Mouse (Mus musculus): ENCODE data around the gene Wwox. TPM values are rescaled to one million over a fixed set of nuclear protein-coding genes. Genes with fewer than 3 reads are reported as not detected.
A peak's percentile ranks its signal among the peaks of the same experiment; 100 is the strongest.

Wwox gene
- polyA plus RNA-seq, 1 experiment from 2014 or later: 12.1 TPM

GRCm38 (mm10) chr8:114707538-114708138, 268.2 kb downstream of the Wwox start:
- Histone ChIP-seq H3K9me3 (no peaks in the 10 kb centered on the region), H3K4me1 (peaks cover 13% of the 10 kb centered on the region), H3K36me3 (replicated peaks) (peaks cover 3% of the 10 kb centered on the region), H3K27me3 (ENCODE audit: poor library complexity, severe bottlenecking) (no peaks in the 10 kb centered on the region), H3K4me3 (no peak overlapping the region), H3K27ac (0 out of 2 replicates have a peak overlapping the region, but pooled peaks have one; percentile 20)
- 80% methylated on average over 15 of the region's 15 CpGs for WGBS
- DNase-seq (ENCODE audit: extremely low spot score, low spot score): no peak

GRCm38 (mm10) chr8:114715318-114716070, 276.0 kb downstream of the Wwox start:
- H3K4me3 ChIP-seq: no peak overlapping the region
- H3K36me3 ChIP-seq (replicated peaks): peaks cover 3% of the 10 kb centered on the region
- H3K4me1 ChIP-seq: 0 out of 2 replicates have a peak, but pooled peaks cover 4% of the 10 kb centered on the region
- 67% methylated on average over 13 of the region's 13 CpGs for WGBS
- H3K27ac ChIP-seq: no peak overlapping the region
- no peaks in the 10 kb centered on the region for H3K27me3 ChIP-seq (ENCODE audit: poor library complexity, severe bottlenecking)
- DNase-seq (ENCODE audit: extremely low spot score, low spot score): no peak
- H3K9me3 ChIP-seq: no peaks in the 10 kb centered on the region

GRCm38 (mm10) chr8:114716546-114717255, 277.2 kb downstream of the Wwox start:
- no peak for DNase-seq (ENCODE audit: extremely low spot score, low spot score)
- H3K9me3 ChIP-seq: no peaks in the 10 kb centered on the region
- peaks cover 3% of the 10 kb centered on the region for H3K36me3 ChIP-seq (replicated peaks)
- WGBS: 83% methylated on average over 14 of the region's 14 CpGs
- no peak overlapping the region for H3K4me3 ChIP-seq
- no peak overlapping the region for H3K27ac ChIP-seq
- 0 out of 2 replicates have a peak, but pooled peaks cover 2% of the 10 kb centered on the region for H3K4me1 ChIP-seq
- no peaks in the 10 kb centered on the region for H3K27me3 ChIP-seq (ENCODE audit: poor library complexity, severe bottlenecking)

GRCm38 (mm10) chr8:114718821-114719220, 279.4 kb downstream of the Wwox start:
- Histone ChIP-seq H3K36me3 (replicated peaks) (no peaks in the 10 kb centered on the region), H3K27me3 (ENCODE audit: poor library complexity, severe bottlenecking) (no peaks in the 10 kb centered on the region), H3K9me3 (no peaks in the 10 kb centered on the region), H3K4me1 (peaks cover 12% of the 10 kb centered on the region; the same call in 1 of the 2 replicates), H3K27ac (no peak overlapping the region), H3K4me3 (no peak overlapping the region)
- DNase-seq (ENCODE audit: extremely low spot score, low spot score): no peak
- 88% methylated on average over 4 of the region's 4 CpGs for WGBS

- 71% methylated on average over 5 of the region's 5 CpGs for WGBS
- H3K9me3 ChIP-seq: no peaks in the 10 kb centered on the region
- H3K27me3 ChIP-seq (ENCODE audit: poor library complexity, severe bottlenecking): no peaks in the 10 kb centered on the region
- DNase-seq (ENCODE audit: extremely low spot score, low spot score): no peak
- H3K4me3 ChIP-seq: no peak overlapping the region
- H3K36me3 ChIP-seq (replicated peaks): no peaks in the 10 kb centered on the region
- no peak overlapping the region for H3K27ac ChIP-seq
- H3K4me1 ChIP-seq: peaks cover 10% of the 10 kb centered on the region; the same call in 1 of the 2 replicates
These were observed 283.2 kb downstream of the Wwox start for GRCm38 (mm10) chr8:114722611-114723010.

- 39% methylated on average over 17 of the region's 17 CpGs for WGBS
- Histone ChIP-seq H3K4me1 (peaks cover 25% of the 10 kb centered on the region), H3K9me3 (no peaks in the 10 kb centered on the region), H3K27ac (no peak overlapping the region), H3K36me3 (replicated peaks) (no peaks in the 10 kb centered on the region), H3K27me3 (ENCODE audit: poor library complexity, severe bottlenecking) (peaks cover 17% of the 10 kb centered on the region), H3K4me3 (peak overlapping the region; percentile 26; the same call in 1 of the 2 replicates)
- no peak for DNase-seq (ENCODE audit: extremely low spot score, low spot score)
These were observed 292.0 kb downstream of the Wwox start for GRCm38 (mm10) chr8:114731260-114732140.

- Histone ChIP-seq H3K9me3 (peaks cover 11% of the 10 kb centered on the region), H3K27me3 (ENCODE audit: poor library complexity, severe bottlenecking) (no peaks in the 10 kb centered on the region), H3K4me1 (peaks cover 30% of the 10 kb centered on the region), H3K27ac (no peak overlapping the region), H3K4me3 (no peak overlapping the region), H3K36me3 (replicated peaks) (peaks cover 7% of the 10 kb centered on the region; the same call in 1 of the 2 replicates)
- 74% methylated on average over 12 of the region's 12 CpGs for WGBS
- DNase-seq (ENCODE audit: extremely low spot score, low spot score): no peak
These were observed 303.9 kb downstream of the Wwox start for GRCm38 (mm10) chr8:114743185-114743915.

- 58% methylated on average over 2 of the region's 2 CpGs for WGBS
- Histone ChIP-seq H3K27me3 (ENCODE audit: poor library complexity, severe bottlenecking) (no peaks in the 10 kb centered on the region), H3K4me3 (no peak overlapping the region), H3K9me3 (no peaks in the 10 kb centered on the region), H3K27ac (no peak overlapping the region), H3K4me1 (peaks cover 38% of the 10 kb centered on the region), H3K36me3 (replicated peaks) (no peaks in the 10 kb centered on the region)
- DNase-seq (ENCODE audit: extremely low spot score, low spot score): no peak
These were observed 306.9 kb downstream of the Wwox start for GRCm38 (mm10) chr8:114746373-114746772.

GRCm38 (mm10) chr8:114751376-114752135, 312.1 kb downstream of the Wwox start:
- no peak overlapping the region for H3K4me3 ChIP-seq
- no peaks in the 10 kb centered on the region for H3K36me3 ChIP-seq (replicated peaks)
- no peak overlapping the region for H3K27ac ChIP-seq
- peaks cover 5% of the 10 kb centered on the region; the same call in 1 of the 2 replicates for H3K27me3 ChIP-seq (ENCODE audit: poor library complexity, severe bottlenecking)
- H3K4me1 ChIP-seq: peaks cover 38% of the 10 kb centered on the region
- 49% methylated on average over 18 of the region's 18 CpGs for WGBS
- H3K9me3 ChIP-seq: no peaks in the 10 kb centered on the region
- DNase-seq (ENCODE audit: extremely low spot score, low spot score): no peak

GRCm38 (mm10) chr8:114759621-114760020, 320.2 kb downstream of the Wwox start:
- Histone ChIP-seq H3K36me3 (replicated peaks) (no peaks in the 10 kb centered on the region), H3K9me3 (no peaks in the 10 kb centered on the region), H3K4me1 (peaks cover 12% of the 10 kb centered on the region), H3K4me3 (no peak overlapping the region), H3K27ac (no peak overlapping the region), H3K27me3 (ENCODE audit: poor library complexity, severe bottlenecking) (no peaks in the 10 kb centered on the region)
- 78% methylated on average over 2 of the region's 2 CpGs for whole genome bisulfite sequencing
- DNase-seq (ENCODE audit: extremely low spot score, low spot score): no peak

GRCm38 (mm10) chr8:114768536-114768935, 329.1 kb downstream of the Wwox start:
- WGBS: 95% methylated on average over 3 of the region's 3 CpGs
- Histone ChIP-seq H3K4me1 (peaks cover 47% of the 10 kb centered on the region), H3K9me3 (no peaks in the 10 kb centered on the region), H3K27me3 (ENCODE audit: poor library complexity, severe bottlenecking) (no peaks in the 10 kb centered on the region), H3K27ac (no peak overlapping the region), H3K36me3 (replicated peaks) (no peaks in the 10 kb centered on the region), H3K4me3 (no peak overlapping the region)
- no peak for DNase-seq (ENCODE audit: extremely low spot score, low spot score)
